Mouse (Mus musculus): ENCODE measurements around the gene Cped1. TPM values are rescaled to one million over a fixed set of nuclear protein-coding genes. Genes with fewer than 3 reads are reported as not detected.
A peak's percentile ranks its signal among the peaks of the same experiment; 100 is the strongest.
"Not testable (repeated sequence)": the region's sequence is repeated elsewhere in the genome, so short reads cannot be mapped to it uniquely, and the experiment has no call there.

The Cped1 gene
- total RNA-seq, 2 experiments from 2014 or later = 3.0 to 4.1 TPM

GRCm38 (mm10) chr6:22123332-22123731 lies 137.6 kb downstream of the Cped1 start:
- no peak for DNase-seq (ENCODE audit: low spot score in 2 of 2)
- intact Hi-C loops (cut with DNase I) = loop anchor here (5.0 kb wide), 3 partner anchors 204 to 859 kb away; no protein-coding TSS in a partner anchor

- intact Hi-C loops (cut with DNase I) = loop anchor here (5.0 kb wide), 3 partner anchors 203 to 858 kb away; no protein-coding TSS in a partner anchor
- not testable (repeated sequence) for DNase-seq (ENCODE audit: low spot score in 2 of 2)
These were observed 139.0 kb downstream of the Cped1 start for GRCm38 (mm10) chr6:22124575-22125330.

- DNase-seq (ENCODE audit: low spot score in 2 of 2) = no peak
- intact Hi-C loops (cut with DNase I) = no loop called here
These were observed 149.4 kb downstream of the Cped1 start for GRCm38 (mm10) chr6:22135038-22135631.

GRCm38 (mm10) chr6:22136805-22137204 lies 151.1 kb downstream of the Cped1 start:
- intact Hi-C loops (cut with DNase I) = no loop called here
- no peak for DNase-seq (ENCODE audit: low spot score in 2 of 2)

- intact Hi-C loops (cut with DNase I) = no loop called here
- no peak for DNase-seq (ENCODE audit: low spot score in 2 of 2)
These were observed 155.1 kb downstream of the Cped1 start for GRCm38 (mm10) chr6:22140786-22141185.

GRCm38 (mm10) chr6:22147236-22147635 lies 161.5 kb downstream of the Cped1 start:
- intact Hi-C loops (cut with DNase I) = no loop called here

GRCm38 (mm10) chr6:22148511-22148910 lies 162.8 kb downstream of the Cped1 start:
- DNase-seq (ENCODE audit: low spot score in 2 of 2) = no peak
- intact Hi-C loops (cut with DNase I) = no loop called here

More at GRCm38 (mm10) chr6:22147236-22147635, 161.5 kb downstream of the Cped1 start:
- no peak for DNase-seq (ENCODE audit: low spot score in 2 of 2)

- DNase-seq (ENCODE audit: low spot score in 2 of 2) = no peak
- intact Hi-C loops (cut with DNase I) = no loop called here
These were observed 171.7 kb downstream of the Cped1 start for GRCm38 (mm10) chr6:22157461-22157860.

GRCm38 (mm10) chr6:22161944-22162343 lies 176.2 kb downstream of the Cped1 start:
- intact Hi-C loops (cut with DNase I) = no loop called here

GRCm38 (mm10) chr6:22168388-22168787 lies 182.7 kb downstream of the Cped1 start:
- intact Hi-C loops (cut with DNase I) = no loop called here
- DNase-seq (ENCODE audit: low spot score in 2 of 2) = no peak

More at GRCm38 (mm10) chr6:22161944-22162343, 176.2 kb downstream of the Cped1 start:
- DNase-seq (ENCODE audit: low spot score in 2 of 2) = no peak

- no peak for DNase-seq (ENCODE audit: low spot score in 2 of 2)
- intact Hi-C loops (cut with DNase I) = no loop called here
These were observed 193.1 kb downstream of the Cped1 start for GRCm38 (mm10) chr6:22178721-22179295.

- DNase-seq (ENCODE audit: low spot score in 2 of 2) = peak in 1 of 2 experiments; percentile 7
- intact Hi-C loops (cut with DNase I) = no loop called here
These were observed 194.6 kb downstream of the Cped1 start for GRCm38 (mm10) chr6:22180316-22180715.

GRCm38 (mm10) chr6:22186967-22187366 lies 201.3 kb downstream of the Cped1 start:
- intact Hi-C loops (cut with DNase I) = no loop called here
- DNase-seq (ENCODE audit: low spot score in 2 of 2) = no peak

- no peak for DNase-seq (ENCODE audit: low spot score in 2 of 2)
- intact Hi-C loops (cut with DNase I) = no loop called here
These were observed 203.9 kb downstream of the Cped1 start for GRCm38 (mm10) chr6:22189346-22190335.

GRCm38 (mm10) chr6:22198603-22199002 lies 212.9 kb downstream of the Cped1 start:
- DNase-seq (ENCODE audit: low spot score in 2 of 2) = no peak
- intact Hi-C loops (cut with DNase I) = no loop called here

GRCm38 (mm10) chr6:22199473-22199872 lies 213.8 kb downstream of the Cped1 start:
- intact Hi-C loops (cut with DNase I) = no loop called here
- DNase-seq (ENCODE audit: low spot score in 2 of 2) = no peak

GRCm38 (mm10) chr6:22200133-22200532 lies 214.4 kb downstream of the Cped1 start:
- intact Hi-C loops (cut with DNase I) = no loop called here
- no peak for DNase-seq (ENCODE audit: low spot score in 2 of 2)

- no peak for DNase-seq (ENCODE audit: low spot score in 2 of 2)
- intact Hi-C loops (cut with DNase I) = no loop called here
These were observed 216.2 kb downstream of the Cped1 start for GRCm38 (mm10) chr6:22201879-22202278.

GRCm38 (mm10) chr6:22205030-22205750 lies 219.5 kb downstream of the Cped1 start:
- DNase-seq (ENCODE audit: low spot score in 2 of 2) = no peak
- intact Hi-C loops (cut with DNase I) = no loop called here
